Mouse (Mus musculus) liver, embryonic 13.5 days (tissue): ENCODE measurements around the gene 1700017B05Rik. TPM values are rescaled to one million over a fixed set of nuclear protein-coding genes. Genes with fewer than 3 reads are reported as not detected.
"Not testable (repeated sequence)": the region's sequence is repeated elsewhere in the genome, so short reads cannot be mapped to it uniquely, and the experiment has no call there.

Experiments
- ATAC-seq: fragments of 200-750 bp; cut with Nextera tagmentation; 2 replicates; pipeline ENCODE4 v1.8.0; 2017; ENCODE audit warnings: low read depth, mild to moderate bottlenecking, moderate number of reproducible peaks, moderate library complexity
- DNase-seq: peaks from one replicate; pipeline ENCODE4 v3.0.0; 2022
- H3K27ac ChIP-seq: fragments of 300-500 bp; sonication (generic); 2 replicates; pipeline ENCODE4 v1.5.1; 2015; ENCODE audit warnings: moderate library complexity, mild to moderate bottlenecking, inconsistent platforms
- H3K27me3 ChIP-seq: fragments of 300-500 bp; sonication (generic); 2 replicates; pipeline ENCODE4 v1.6.1; 2015; ENCODE audit warnings: mild to moderate bottlenecking, inconsistent platforms
- H3K36me3 ChIP-seq: fragments of 300-500 bp; sonication (generic); 2 replicates; pipeline ENCODE4 v1.6.1; 2015; ENCODE audit warnings: mild to moderate bottlenecking, inconsistent platforms
- H3K4me1 ChIP-seq: fragments of 300-500 bp; sonication (generic); replicated peaks from 2 replicates; pipeline ENCODE4 v1.6.1; 2015; ENCODE audit warnings: inconsistent platforms
- H3K4me2 ChIP-seq: fragments of 300-500 bp; sonication (generic); 2 replicates; pipeline ENCODE4 v1.6.1; 2015; ENCODE audit warnings: inconsistent platforms, mild to moderate bottlenecking, moderate library complexity
- H3K4me3 ChIP-seq: fragments of 300-500 bp; sonication (generic); replicated peaks from 2 replicates; pipeline ENCODE4 v1.5.1; 2015; ENCODE audit warnings: mild to moderate bottlenecking, inconsistent platforms
- H3K9ac ChIP-seq: fragments of 300-500 bp; sonication (generic); 2 replicates; pipeline ENCODE4 v1.6.1; 2015; ENCODE audit warnings: mild to moderate bottlenecking, inconsistent platforms
- H3K9me3 ChIP-seq: fragments of 300-500 bp; sonication (generic); replicated peaks from 2 replicates; pipeline ENCODE4 v1.6.1; 2016; ENCODE audit warnings: inconsistent platforms
- WGBS: fragments of 180-500 bp; shearing (Covaris S2); methylation state at CpG from one replicate; pipeline ENCODE4 v1.1.7; 2015; ENCODE audit not compliant: insufficient replicate concordance; 5-methylcytosine and 5-hydroxymethylcytosine counted together
- polyA plus RNA-seq: library from polyadenylated mRNA; unstranded; fragments of >200 nt; fragmentation: Nextera tagmentation; extraction: Ambion mirVana; gene quantifications from 2 replicates; pipeline ENCODE4 v1.2.1, GENCODE M21; 2015

Gene 1700017B05Rik
- polyA plus RNA-seq, 1 experiment from 2014 or later: 14.6 TPM

GRCm38 (mm10) chr9:57212448-57213222, 49.8 kb downstream of the 1700017B05Rik start:
- Histone ChIP-seq H3K9ac (no peak overlapping the region), H3K27ac (no peak overlapping the region), H3K36me3 (no peaks in the 10 kb centered on the region), H3K27me3 (no peaks in the 10 kb centered on the region), H3K4me1 (no peaks in the 10 kb centered on the region), H3K9me3 (no peaks in the 10 kb centered on the region), H3K4me2 (no peak overlapping the region), H3K4me3 (no peak overlapping the region)
- DNase-seq: no peak
- no peak for ATAC-seq
- 54% methylated on average over 9 of the region's 9 CpGs for WGBS

- 31% methylated on average over 3 of the region's 3 CpGs for WGBS
- no peak overlapping the region for H3K4me3 ChIP-seq
- no peaks in the 10 kb centered on the region for H3K27me3 ChIP-seq
- ATAC-seq: no peak
- H3K27ac ChIP-seq: no peak overlapping the region
- H3K4me2 ChIP-seq: no peak overlapping the region
- no peak for DNase-seq
- H3K36me3 ChIP-seq: no peaks in the 10 kb centered on the region
- no peaks in the 10 kb centered on the region for H3K4me1 ChIP-seq
- H3K9ac ChIP-seq: no peak overlapping the region
- H3K9me3 ChIP-seq: no peaks in the 10 kb centered on the region
Measured at GRCm38 (mm10) chr9:57209316-57209715, 53.1 kb downstream of the 1700017B05Rik start.

- Histone ChIP-seq H3K36me3 (no peaks in the 10 kb centered on the region), H3K9ac (no peak overlapping the region)
Measured at GRCm38 (mm10) chr9:57206896-57207295, 55.5 kb downstream of the 1700017B05Rik start.

GRCm38 (mm10) chr9:57203571-57203970, 58.8 kb downstream of the 1700017B05Rik start:
- not testable (repeated sequence) for H3K9ac ChIP-seq, H3K9me3 ChIP-seq, ATAC-seq, H3K4me2 ChIP-seq, DNase-seq, H3K4me3 ChIP-seq, H3K27ac ChIP-seq, H3K27me3 ChIP-seq, H3K4me1 ChIP-seq, H3K36me3 ChIP-seq
- WGBS: 43% methylated on average over 13 of the region's 13 CpGs

More at GRCm38 (mm10) chr9:57206896-57207295, 55.5 kb downstream of the 1700017B05Rik start:
- Histone ChIP-seq H3K27me3 (no peaks in the 10 kb centered on the region), H3K4me1 (no peaks in the 10 kb centered on the region), H3K27ac (no peak overlapping the region), H3K9me3 (no peaks in the 10 kb centered on the region), H3K4me3 (no peak overlapping the region), H3K4me2 (no peak overlapping the region)
- WGBS: 54% methylated on average over 2 of the region's 2 CpGs
- ATAC-seq (no peak), DNase-seq (no peak)

Other genes with a start within 250 kb of the 1700017B05Rik start
- gene Sin3a, start 190.6 kb downstream of the 1700017B05Rik start, polyA plus RNA-seq: 13.3 and 16.5 TPM in 2 replicates
- 17.3 and 19.5 TPM in 2 replicates for gene Man2c1, start 131.9 kb downstream of the 1700017B05Rik start, polyA plus RNA-seq
- gene Neil1, start 114.3 kb downstream of the 1700017B05Rik start, polyA plus RNA-seq: 1.6 and 1.9 TPM in 2 replicates
- gene Commd4, start 104.3 kb downstream of the 1700017B05Rik start, polyA plus RNA-seq: 51.1 and 58.1 TPM in 2 replicates
- not detected in 2 replicates for gene Trcg1, start 26.1 kb downstream of the 1700017B05Rik start, polyA plus RNA-seq
- gene Ppcdc, start 177.5 kb upstream of the 1700017B05Rik start, polyA plus RNA-seq: 10.4 and 11.3 TPM in 2 replicates
- 7.2 and 8.2 TPM in 2 replicates for gene Scamp5, start 205.4 kb upstream of the 1700017B05Rik start, polyA plus RNA-seq
- gene Rpp25, start 241.4 kb upstream of the 1700017B05Rik start, polyA plus RNA-seq: 0.59 and 0.77 TPM in 2 replicates